Mouse (Mus musculus): ENCODE data around the gene Psmd3.

The Psmd3 gene

DNA sequence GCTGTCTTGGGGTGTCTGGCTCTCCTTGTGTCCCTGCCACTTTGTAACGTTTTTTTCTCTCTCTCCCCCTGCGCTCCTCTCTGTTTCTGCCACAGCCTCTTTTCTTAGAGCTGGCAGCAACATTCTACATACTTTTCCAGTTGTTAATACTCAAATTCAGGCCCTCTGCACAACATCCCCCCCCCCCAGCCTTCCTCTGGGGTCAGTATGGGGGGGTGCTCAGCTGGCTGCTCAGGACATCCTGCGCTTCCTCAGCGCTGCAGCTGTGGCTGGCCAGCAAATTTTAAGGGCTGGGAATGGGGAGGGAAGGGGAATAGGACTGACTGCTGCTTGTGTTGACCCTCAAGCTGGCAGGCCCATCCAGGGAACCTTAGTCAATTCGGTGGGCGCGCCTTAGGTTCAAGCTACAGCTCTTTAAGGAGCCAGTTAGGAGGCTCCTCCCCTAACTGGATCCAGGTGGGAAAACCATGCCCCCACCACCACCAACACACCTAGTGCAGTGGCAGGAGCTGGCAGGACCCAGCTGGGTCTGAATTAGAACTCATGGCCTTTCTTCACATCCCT, 62.2 kb downstream of the Psmd3 start:
- no peak for DNase-seq (ENCODE audit: low read depth, low spot score)

All from 3T3-L1 (cell line).